Mouse (Mus musculus): ENCODE results near the gene Tbc1d4. TPM values are rescaled to one million over a fixed set of nuclear protein-coding genes. Genes with fewer than 3 reads are reported as not detected.
A peak's percentile ranks its signal among the peaks of the same experiment; 100 is the strongest.

Gene Tbc1d4
- polyA plus RNA-seq, 1 experiment from 2014 or later, result 12.9 TPM

- no peaks in the 10 kb centered on the region for H3K27me3 ChIP-seq
- H3K27ac ChIP-seq, result no peak overlapping the region
- no peak overlapping the region for H3K4me2 ChIP-seq
- no peaks in the 10 kb centered on the region for H3K4me1 ChIP-seq
- H3K9me3 ChIP-seq, result no peaks in the 10 kb centered on the region
- peak; percentile 36; the same call in 1 of the 2 replicates for ATAC-seq (ENCODE audit: borderline replicate concordance, extremely low read depth, low FRiP score, low TSS enrichment)
- H3K4me3 ChIP-seq, result no peak overlapping the region
- WGBS, result 80% methylated on average over 20 of the region's 20 CpGs
- no peak overlapping the region for H3K9ac ChIP-seq
- no peaks in the 10 kb centered on the region for H3K36me3 ChIP-seq
Observed at GRCm38 (mm10) chr14:101548885-101549573, 60.0 kb downstream of the Tbc1d4 start.

- H3K36me3 ChIP-seq, result no peaks in the 10 kb centered on the region
- H3K4me2 ChIP-seq, result no peak overlapping the region
- 0 out of 2 replicates have a peak, but pooled peaks have one; percentile 35 for ATAC-seq (ENCODE audit: borderline replicate concordance, extremely low read depth, low FRiP score, low TSS enrichment)
- no peaks in the 10 kb centered on the region for H3K9me3 ChIP-seq
- no peak overlapping the region for H3K27ac ChIP-seq
- H3K27me3 ChIP-seq, result no peaks in the 10 kb centered on the region
- H3K4me1 ChIP-seq, result no peaks in the 10 kb centered on the region; the same call in 1 of the 2 replicates
- WGBS, result 53% methylated on average over 9 of the region's 9 CpGs
- no peak overlapping the region for H3K4me3 ChIP-seq
- H3K9ac ChIP-seq, result no peak overlapping the region
Observed at GRCm38 (mm10) chr14:101541863-101542262, 67.1 kb downstream of the Tbc1d4 start.

- H3K4me3 ChIP-seq, result no peak overlapping the region
- H3K27ac ChIP-seq, result no peak overlapping the region
- no peak overlapping the region for H3K4me2 ChIP-seq
- no peak overlapping the region for H3K9ac ChIP-seq
- no peaks in the 10 kb centered on the region for H3K27me3 ChIP-seq
- whole genome bisulfite sequencing, result 86% methylated on average over 5 of the region's 5 CpGs
- ATAC-seq (ENCODE audit: borderline replicate concordance, extremely low read depth, low FRiP score, low TSS enrichment), result no peak
- H3K4me1 ChIP-seq, result no peaks in the 10 kb centered on the region; the same call in 1 of the 2 replicates
- H3K36me3 ChIP-seq, result no peaks in the 10 kb centered on the region
- no peaks in the 10 kb centered on the region for H3K9me3 ChIP-seq
Observed at GRCm38 (mm10) chr14:101541141-101541540, 67.8 kb downstream of the Tbc1d4 start.

GRCm38 (mm10) chr14:101540466-101540865, 68.5 kb downstream of the Tbc1d4 start:
- 93% methylated on average over 3 of the region's 3 CpGs for WGBS
- peak; percentile 16; the same call in 1 of the 2 replicates for ATAC-seq (ENCODE audit: borderline replicate concordance, extremely low read depth, low FRiP score, low TSS enrichment)
- Histone ChIP-seq H3K27me3 (no peaks in the 10 kb centered on the region), H3K4me3 (no peak overlapping the region), H3K4me1 (no peaks in the 10 kb centered on the region; the same call in 1 of the 2 replicates), H3K9ac (no peak overlapping the region), H3K4me2 (no peak overlapping the region), H3K9me3 (no peaks in the 10 kb centered on the region), H3K36me3 (no peaks in the 10 kb centered on the region), H3K27ac (no peak overlapping the region)

- Histone ChIP-seq H3K36me3 (no peaks in the 10 kb centered on the region), H3K9me3 (no peaks in the 10 kb centered on the region), H3K4me2 (no peak overlapping the region), H3K4me3 (no peak overlapping the region), H3K9ac (no peak overlapping the region), H3K27ac (no peak overlapping the region), H3K27me3 (no peaks in the 10 kb centered on the region), H3K4me1 (no peaks in the 10 kb centered on the region; the same call in 1 of the 2 replicates)
- WGBS, result 61% methylated on average over 2 of the region's 2 CpGs
- ATAC-seq (ENCODE audit: borderline replicate concordance, extremely low read depth, low FRiP score, low TSS enrichment), result no peak
Observed at GRCm38 (mm10) chr14:101537906-101538305, 71.1 kb downstream of the Tbc1d4 start.

- WGBS, result 85% methylated on average over 1 of the region's 1 CpGs
- Histone ChIP-seq H3K36me3 (no peaks in the 10 kb centered on the region), H3K4me1 (peaks cover under 1% of the 10 kb centered on the region; the same call in 1 of the 2 replicates), H3K27ac (no peak overlapping the region), H3K9me3 (no peaks in the 10 kb centered on the region), H3K4me2 (no peak overlapping the region), H3K4me3 (no peak overlapping the region), H3K27me3 (no peaks in the 10 kb centered on the region), H3K9ac (no peak overlapping the region)
- no peak for ATAC-seq (ENCODE audit: borderline replicate concordance, extremely low read depth, low FRiP score, low TSS enrichment)
Observed at GRCm38 (mm10) chr14:101537413-101537812, 71.6 kb downstream of the Tbc1d4 start.

GRCm38 (mm10) chr14:101532090-101532695, 76.8 kb downstream of the Tbc1d4 start:
- H3K9ac ChIP-seq, result no peak overlapping the region
- no peaks in the 10 kb centered on the region for H3K9me3 ChIP-seq
- 45% methylated on average over 7 of the region's 7 CpGs for WGBS

GRCm38 (mm10) chr14:101530455-101530854, 78.5 kb downstream of the Tbc1d4 start:
- H3K4me1 ChIP-seq, result 0 out of 2 replicates have a peak, but pooled peaks cover 5% of the 10 kb centered on the region
- H3K9me3 ChIP-seq, result no peaks in the 10 kb centered on the region
- H3K4me3 ChIP-seq, result no peak overlapping the region
- no peaks in the 10 kb centered on the region for H3K27me3 ChIP-seq
- H3K9ac ChIP-seq, result no peak overlapping the region
- H3K27ac ChIP-seq, result no peak overlapping the region
- 61% methylated on average over 2 of the region's 2 CpGs for WGBS
- H3K4me2 ChIP-seq, result no peak overlapping the region
- no peaks in the 10 kb centered on the region for H3K36me3 ChIP-seq
- ATAC-seq (ENCODE audit: borderline replicate concordance, extremely low read depth, low FRiP score, low TSS enrichment), result no peak

More at GRCm38 (mm10) chr14:101532090-101532695, 76.8 kb downstream of the Tbc1d4 start:
- H3K4me1 ChIP-seq, result 0 out of 2 replicates have a peak, but pooled peaks cover 5% of the 10 kb centered on the region
- no peak for ATAC-seq (ENCODE audit: borderline replicate concordance, extremely low read depth, low FRiP score, low TSS enrichment)
- H3K27ac ChIP-seq, result no peak overlapping the region
- H3K36me3 ChIP-seq, result no peaks in the 10 kb centered on the region
- H3K4me2 ChIP-seq, result no peak overlapping the region
- H3K27me3 ChIP-seq, result no peaks in the 10 kb centered on the region
- H3K4me3 ChIP-seq, result no peak overlapping the region

GRCm38 (mm10) chr14:101529194-101529593, 79.8 kb downstream of the Tbc1d4 start:
- Histone ChIP-seq H3K4me2 (no peak overlapping the region), H3K4me1 (0 out of 2 replicates have a peak, but pooled peaks cover 5% of the 10 kb centered on the region), H3K27me3 (no peaks in the 10 kb centered on the region), H3K36me3 (no peaks in the 10 kb centered on the region), H3K4me3 (no peak overlapping the region), H3K9ac (no peak overlapping the region), H3K27ac (no peak overlapping the region), H3K9me3 (no peaks in the 10 kb centered on the region)
- ATAC-seq (ENCODE audit: borderline replicate concordance, extremely low read depth, low FRiP score, low TSS enrichment), result no peak
- 83% methylated on average over 6 of the region's 6 CpGs for WGBS

GRCm38 (mm10) chr14:101527420-101527996, 81.5 kb downstream of the Tbc1d4 start:
- Histone ChIP-seq H3K27ac (no peak overlapping the region), H3K4me1 (0 out of 2 replicates have a peak, but pooled peaks cover 5% of the 10 kb centered on the region), H3K27me3 (no peaks in the 10 kb centered on the region), H3K9me3 (no peaks in the 10 kb centered on the region), H3K36me3 (no peaks in the 10 kb centered on the region), H3K4me3 (no peak overlapping the region), H3K9ac (no peak overlapping the region), H3K4me2 (no peak overlapping the region)
- WGBS, result 76% methylated on average over 11 of the region's 11 CpGs
- ATAC-seq (ENCODE audit: borderline replicate concordance, extremely low read depth, low FRiP score, low TSS enrichment), result no peak

GRCm38 (mm10) chr14:101526478-101526877, 82.5 kb downstream of the Tbc1d4 start:
- ATAC-seq (ENCODE audit: borderline replicate concordance, extremely low read depth, low FRiP score, low TSS enrichment), result no peak
- no peaks in the 10 kb centered on the region for H3K27me3 ChIP-seq
- H3K9ac ChIP-seq, result no peak overlapping the region
- H3K9me3 ChIP-seq, result no peaks in the 10 kb centered on the region
- H3K4me1 ChIP-seq, result no peaks in the 10 kb centered on the region
- no peak overlapping the region for H3K27ac ChIP-seq
- 60% methylated on average over 1 of the region's 1 CpGs for WGBS
- no peak overlapping the region for H3K4me3 ChIP-seq
- H3K4me2 ChIP-seq, result no peak overlapping the region
- no peaks in the 10 kb centered on the region for H3K36me3 ChIP-seq

- H3K9me3 ChIP-seq, result no peaks in the 10 kb centered on the region
- no peaks in the 10 kb centered on the region for H3K27me3 ChIP-seq
- no peaks in the 10 kb centered on the region for H3K36me3 ChIP-seq
- H3K4me3 ChIP-seq, result no peak overlapping the region
- H3K9ac ChIP-seq, result no peak overlapping the region
- 0 out of 2 replicates have a peak, but pooled peaks cover 2% of the 10 kb centered on the region for H3K4me1 ChIP-seq
- H3K4me2 ChIP-seq, result no peak overlapping the region
- no peak overlapping the region for H3K27ac ChIP-seq
- 85% methylated on average over 2 of the region's 2 CpGs for WGBS
- no peak for ATAC-seq (ENCODE audit: borderline replicate concordance, extremely low read depth, low FRiP score, low TSS enrichment)
Observed at GRCm38 (mm10) chr14:101519964-101520363, 89.0 kb downstream of the Tbc1d4 start.

Measured in lung, embryonic 15.5 days (tissue).